Mouse (Mus musculus): ENCODE data around the gene Ctnna3. TPM values are rescaled to one million over a fixed set of nuclear protein-coding genes. Genes with fewer than 3 reads are reported as not detected.
A peak's percentile ranks its signal among the peaks of the same experiment; 100 is the strongest.

Gene Ctnna3
- total and polyA plus RNA-seq, 3 experiments, result not detected

DNA sequence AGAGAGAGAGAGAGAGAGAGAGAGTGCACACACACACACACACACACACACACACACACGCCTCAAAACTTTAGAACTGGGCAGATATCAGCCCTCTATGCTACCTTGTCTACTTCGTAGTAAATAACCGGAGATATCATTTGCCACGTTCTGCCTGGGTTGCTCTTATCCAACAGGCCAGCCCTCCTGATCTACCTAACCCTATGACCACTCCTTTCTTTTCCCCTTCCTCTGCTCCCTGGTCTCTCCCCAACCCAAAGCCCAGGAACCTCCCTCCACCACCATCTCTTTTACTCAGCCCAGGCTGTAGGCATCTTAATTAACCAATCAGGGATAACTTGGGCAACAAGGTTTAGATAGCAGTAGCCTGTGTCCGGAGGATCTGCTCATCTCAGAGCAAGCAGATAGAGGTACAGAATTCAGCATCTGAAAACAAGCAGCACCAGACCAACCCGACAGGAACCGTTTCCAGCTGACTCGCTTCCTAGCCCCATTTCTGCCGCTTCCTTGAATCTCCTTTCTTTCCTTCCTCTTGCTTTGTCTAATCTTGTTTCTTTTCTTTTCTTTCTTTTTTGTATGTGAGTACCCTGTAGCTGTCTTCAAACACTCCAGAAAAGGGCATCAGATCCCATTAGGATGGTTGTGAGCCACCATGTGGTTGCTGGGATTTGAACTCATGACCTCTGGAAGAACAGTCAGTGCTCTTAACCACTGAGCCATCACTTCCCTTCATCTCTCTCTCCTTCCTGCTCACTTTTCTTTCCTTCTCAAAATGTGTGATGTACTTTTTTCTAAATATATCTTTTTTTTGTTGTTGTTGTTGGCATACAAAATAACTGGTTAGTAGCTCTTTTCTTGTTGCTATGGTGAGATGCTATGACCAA lies 6.1 kb upstream of the Ctnna3 start:
- Histone ChIP-seq H3K36me3 (replicated peaks) (no peaks in the 10 kb centered on the region), H3K27me3 (ENCODE audit: insufficient read depth, low read length) (0 out of 2 replicates have a peak, but pooled peaks cover 2% of the 10 kb centered on the region), H3K9me3 (replicated peaks) (no peaks in the 10 kb centered on the region), H3K4me3 (ENCODE audit: low read depth, low read length) (no peak overlapping the region), H3K4me1 (ENCODE audit: insufficient read depth, low read depth, low read length) (peaks cover 4% of the 10 kb centered on the region)
- no peak for DNase-seq (ENCODE audit: low spot score)
- TF ChIP-seq TAL1 (conservative IDR thresholded peaks at IDR 0.05; ENCODE audit: low read depth, low read length) (no peak), POLR2AphosphoS5 (IDR thresholded peaks at IDR 0.05; ENCODE audit: insufficient replicate concordance, low read depth, low read length) (no peak)
- ATAC-seq (ENCODE audit: extremely low read depth, insufficient number of reproducible peaks, low FRiP score, poor library complexity, severe bottlenecking), result no peak

DNA sequence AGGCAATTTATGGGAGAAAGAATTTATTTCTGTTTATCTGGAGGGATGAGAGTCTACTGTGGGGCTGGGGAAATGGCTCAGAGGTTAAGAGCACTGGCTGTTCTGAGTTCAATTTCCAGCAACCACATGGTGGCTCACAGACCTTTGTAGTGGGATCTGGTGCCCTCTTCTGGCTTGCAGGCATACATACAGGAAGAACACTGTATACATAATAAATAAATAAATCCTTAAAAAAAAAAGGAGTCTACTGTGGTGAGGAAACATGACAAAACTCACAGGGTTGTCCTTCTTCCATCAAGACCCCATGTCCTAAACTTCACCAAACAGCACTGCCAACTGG lies 5.5 kb upstream of the Ctnna3 start:
- no peak for ATAC-seq (ENCODE audit: extremely low read depth, insufficient number of reproducible peaks, low FRiP score, poor library complexity, severe bottlenecking)
- no peak for TF ChIP-seq GATA1 (IDR thresholded peaks at IDR 0.05; ENCODE audit: borderline replicate concordance, low read length)
- no peak for TF ChIP-seq CTCF (IDR thresholded peaks at IDR 0.05; ENCODE audit: low read depth, low read length)
- no peak for TF ChIP-seq POLR2AphosphoS5 (IDR thresholded peaks at IDR 0.05; ENCODE audit: insufficient replicate concordance, low read depth, low read length)
- no peak for TF ChIP-seq TAL1 (conservative IDR thresholded peaks at IDR 0.05; ENCODE audit: low read depth, low read length)
- no peak for TF ChIP-seq GATA2 (IDR thresholded peaks at IDR 0.05; ENCODE audit: borderline replicate concordance, low read depth, low read length)
- no peaks in the 10 kb centered on the region for H3K36me3 ChIP-seq (replicated peaks)
- no peak for DNase-seq (ENCODE audit: low spot score)
- 0 out of 2 replicates have a peak, but pooled peaks cover 2% of the 10 kb centered on the region for H3K27me3 ChIP-seq (ENCODE audit: insufficient read depth, low read length)
- H3K4me3 ChIP-seq (ENCODE audit: low read depth, low read length), result no peak overlapping the region
- peaks cover 5% of the 10 kb centered on the region for H3K4me1 ChIP-seq (ENCODE audit: insufficient read depth, low read depth, low read length)
- H3K9me3 ChIP-seq (replicated peaks), result no peaks in the 10 kb centered on the region

GRCm38 (mm10) chr10:63427146-63427545 lies 2.8 kb upstream of the Ctnna3 start:
- DNase-seq (ENCODE audit: low spot score) (no peak), ATAC-seq (ENCODE audit: extremely low read depth, insufficient number of reproducible peaks, low FRiP score, poor library complexity, severe bottlenecking) (no peak)
- H3K4me1 ChIP-seq (ENCODE audit: insufficient read depth, low read depth, low read length), result peaks cover 5% of the 10 kb centered on the region
- H3K4me3 ChIP-seq (ENCODE audit: low read depth, low read length), result no peak overlapping the region
- no peaks in the 10 kb centered on the region for H3K36me3 ChIP-seq (replicated peaks)
- H3K9me3 ChIP-seq (replicated peaks), result no peaks in the 10 kb centered on the region
- 0 out of 2 replicates have a peak, but pooled peaks cover 2% of the 10 kb centered on the region for H3K27me3 ChIP-seq (ENCODE audit: insufficient read depth, low read length)
- TF ChIP-seq TAL1 (conservative IDR thresholded peaks at IDR 0.05; ENCODE audit: low read depth, low read length) (no peak), GATA2 (IDR thresholded peaks at IDR 0.05; ENCODE audit: borderline replicate concordance, low read depth, low read length) (no peak), CTCF (IDR thresholded peaks at IDR 0.05; ENCODE audit: low read depth, low read length) (no peak), POLR2AphosphoS5 (IDR thresholded peaks at IDR 0.05; ENCODE audit: insufficient replicate concordance, low read depth, low read length) (no peak), GATA1 (IDR thresholded peaks at IDR 0.05; ENCODE audit: borderline replicate concordance, low read length) (no peak)

DNA sequence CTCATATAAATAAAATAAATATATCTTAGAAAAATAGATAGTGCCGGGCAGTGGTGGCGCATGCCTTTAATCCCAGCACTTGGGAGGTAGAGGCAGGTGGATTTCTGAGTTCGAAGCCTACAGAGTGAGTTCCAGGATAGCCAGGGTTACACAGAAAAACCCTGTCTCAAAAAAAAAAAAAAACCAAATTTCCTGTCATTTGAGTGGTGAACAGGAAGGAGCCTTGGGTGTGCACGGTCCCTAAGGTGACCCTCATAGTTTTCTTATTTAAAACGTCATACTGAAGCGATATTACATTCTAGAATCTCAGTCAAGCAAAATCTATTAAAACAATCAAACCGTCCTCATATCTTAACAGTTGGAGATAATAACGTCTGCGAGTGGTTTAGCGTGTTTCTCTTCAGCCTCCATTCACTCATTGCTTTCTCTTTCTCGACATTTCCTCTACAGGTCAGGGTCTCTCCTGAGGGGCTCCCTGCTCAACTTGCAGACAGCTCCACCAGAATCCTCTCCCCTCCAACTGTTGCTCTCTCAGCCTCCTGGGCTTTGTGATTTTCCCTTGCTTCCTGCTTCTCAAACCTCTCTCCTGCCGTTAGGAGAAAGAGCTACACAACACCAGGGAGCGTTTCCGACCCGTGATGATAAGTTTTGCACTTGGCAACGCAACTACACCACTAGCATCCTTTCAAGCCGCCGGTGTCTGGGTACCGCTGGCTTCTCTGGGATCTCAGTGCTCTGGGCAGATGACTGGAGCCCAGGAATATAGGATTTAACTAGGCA lies 1.5 kb upstream of the Ctnna3 start:
- Histone ChIP-seq H3K4me1 (ENCODE audit: insufficient read depth, low read depth, low read length) (peaks cover 5% of the 10 kb centered on the region), H3K9me3 (replicated peaks) (no peaks in the 10 kb centered on the region), H3K4me3 (ENCODE audit: low read depth, low read length) (no peak overlapping the region; the same call in 1 of the 2 replicates), H3K36me3 (replicated peaks) (no peaks in the 10 kb centered on the region), H3K27me3 (ENCODE audit: insufficient read depth, low read length) (0 out of 2 replicates have a peak, but pooled peaks cover 2% of the 10 kb centered on the region)
- DNase-seq (ENCODE audit: low spot score) (no peak), ATAC-seq (ENCODE audit: extremely low read depth, insufficient number of reproducible peaks, low FRiP score, poor library complexity, severe bottlenecking) (no peak)
- TF ChIP-seq GATA1 (IDR thresholded peaks at IDR 0.05; ENCODE audit: borderline replicate concordance, low read length), result no peak
- TF ChIP-seq POLR2AphosphoS5 (IDR thresholded peaks at IDR 0.05; ENCODE audit: insufficient replicate concordance, low read depth, low read length), result no peak
- no peak for TF ChIP-seq GATA2 (IDR thresholded peaks at IDR 0.05; ENCODE audit: borderline replicate concordance, low read depth, low read length)
- no peak for TF ChIP-seq CTCF (IDR thresholded peaks at IDR 0.05; ENCODE audit: low read depth, low read length)
- no peak for TF ChIP-seq TAL1 (conservative IDR thresholded peaks at IDR 0.05; ENCODE audit: low read depth, low read length)

DNA sequence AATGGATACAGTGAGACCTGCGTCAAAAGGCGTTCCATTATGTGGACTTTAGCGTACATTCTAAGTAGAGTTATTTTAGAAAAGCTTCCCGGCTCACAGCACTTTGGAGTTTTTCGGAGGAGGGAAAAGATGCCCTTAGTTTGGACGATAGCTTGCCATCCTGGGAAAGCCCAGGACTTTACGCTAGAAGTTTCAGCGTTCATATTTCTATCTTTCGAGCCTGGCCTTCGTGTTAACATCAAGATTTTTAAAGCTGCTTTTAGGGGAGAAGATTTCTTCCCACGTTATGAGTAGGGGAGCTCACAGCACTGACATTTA lies 916 bp upstream of the Ctnna3 start:
- peak overlapping the region; percentile 79; the same call in 1 of the 2 replicates for H3K4me3 ChIP-seq (ENCODE audit: low read depth, low read length)
- H3K27me3 ChIP-seq (ENCODE audit: insufficient read depth, low read length), result 0 out of 2 replicates have a peak, but pooled peaks cover 2% of the 10 kb centered on the region
- no peaks in the 10 kb centered on the region for H3K9me3 ChIP-seq (replicated peaks)
- ATAC-seq (ENCODE audit: extremely low read depth, insufficient number of reproducible peaks, low FRiP score, poor library complexity, severe bottlenecking) (no peak), DNase-seq (ENCODE audit: low spot score) (no peak)
- H3K4me1 ChIP-seq (ENCODE audit: insufficient read depth, low read depth, low read length), result peaks cover 5% of the 10 kb centered on the region
- H3K36me3 ChIP-seq (replicated peaks), result no peaks in the 10 kb centered on the region
- no peak for TF ChIP-seq CTCF (IDR thresholded peaks at IDR 0.05; ENCODE audit: low read depth, low read length)
- TF ChIP-seq TAL1 (conservative IDR thresholded peaks at IDR 0.05; ENCODE audit: low read depth, low read length), result no peak
- TF ChIP-seq POLR2AphosphoS5 (IDR thresholded peaks at IDR 0.05; ENCODE audit: insufficient replicate concordance, low read depth, low read length), result no peak
- TF ChIP-seq GATA2 (IDR thresholded peaks at IDR 0.05; ENCODE audit: borderline replicate concordance, low read depth, low read length), result no peak
- no peak for TF ChIP-seq GATA1 (IDR thresholded peaks at IDR 0.05; ENCODE audit: borderline replicate concordance, low read length)

DNA sequence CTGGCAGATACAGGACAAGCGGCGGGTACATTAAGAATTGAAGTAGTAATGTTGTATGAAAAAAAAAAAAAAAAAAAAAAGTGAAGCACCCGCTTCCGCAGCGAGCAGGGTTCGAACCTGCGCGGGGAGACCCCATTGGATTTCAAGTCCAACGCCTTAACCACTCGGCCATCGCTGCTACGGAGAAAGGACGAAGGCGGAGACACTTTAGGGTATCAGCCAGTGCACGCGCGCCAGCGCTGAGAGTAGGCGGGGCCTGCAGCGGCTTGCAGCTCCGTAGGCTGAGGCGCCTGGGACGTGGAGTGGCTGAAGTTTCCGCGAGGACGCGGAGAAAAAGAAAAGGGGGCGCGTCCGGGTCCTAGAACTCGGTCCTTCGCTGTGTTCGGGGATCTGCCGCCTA lies 518 bp upstream of the Ctnna3 start:
- Histone ChIP-seq H3K4me3 (ENCODE audit: low read depth, low read length) (peak overlapping the region; percentile 79), H3K4me1 (ENCODE audit: insufficient read depth, low read depth, low read length) (peaks cover 5% of the 10 kb centered on the region), H3K9me3 (replicated peaks) (no peaks in the 10 kb centered on the region), H3K36me3 (replicated peaks) (no peaks in the 10 kb centered on the region), H3K27me3 (ENCODE audit: insufficient read depth, low read length) (0 out of 2 replicates have a peak, but pooled peaks cover 2% of the 10 kb centered on the region)
- DNase-seq (ENCODE audit: low spot score), result peak; percentile 50
- peak; percentile 74 for ATAC-seq (ENCODE audit: extremely low read depth, insufficient number of reproducible peaks, low FRiP score, poor library complexity, severe bottlenecking)
- no peak for TF ChIP-seq TAL1 (conservative IDR thresholded peaks at IDR 0.05; ENCODE audit: low read depth, low read length)
- no peak for TF ChIP-seq GATA2 (IDR thresholded peaks at IDR 0.05; ENCODE audit: borderline replicate concordance, low read depth, low read length)
- no peak for TF ChIP-seq CTCF (IDR thresholded peaks at IDR 0.05; ENCODE audit: low read depth, low read length)
- TF ChIP-seq POLR2AphosphoS5 (IDR thresholded peaks at IDR 0.05; ENCODE audit: insufficient replicate concordance, low read depth, low read length), result no peak
- no peak for TF ChIP-seq GATA1 (IDR thresholded peaks at IDR 0.05; ENCODE audit: borderline replicate concordance, low read length)

Measured in G1E (cell line).